Mouse (Mus musculus) heart, adult 9 months (tissue): ENCODE measurements around the gene Gm20662.
A peak's percentile ranks its signal among the peaks of the same experiment; 100 is the strongest.

Experiments used
- DNase-seq, 2 experiments: peaks; one replicate each; pipeline ENCODE4 v3.0.0; 2022; ENCODE audit warnings: low spot score in 2 of 2

Gm20662 gene

DNA sequence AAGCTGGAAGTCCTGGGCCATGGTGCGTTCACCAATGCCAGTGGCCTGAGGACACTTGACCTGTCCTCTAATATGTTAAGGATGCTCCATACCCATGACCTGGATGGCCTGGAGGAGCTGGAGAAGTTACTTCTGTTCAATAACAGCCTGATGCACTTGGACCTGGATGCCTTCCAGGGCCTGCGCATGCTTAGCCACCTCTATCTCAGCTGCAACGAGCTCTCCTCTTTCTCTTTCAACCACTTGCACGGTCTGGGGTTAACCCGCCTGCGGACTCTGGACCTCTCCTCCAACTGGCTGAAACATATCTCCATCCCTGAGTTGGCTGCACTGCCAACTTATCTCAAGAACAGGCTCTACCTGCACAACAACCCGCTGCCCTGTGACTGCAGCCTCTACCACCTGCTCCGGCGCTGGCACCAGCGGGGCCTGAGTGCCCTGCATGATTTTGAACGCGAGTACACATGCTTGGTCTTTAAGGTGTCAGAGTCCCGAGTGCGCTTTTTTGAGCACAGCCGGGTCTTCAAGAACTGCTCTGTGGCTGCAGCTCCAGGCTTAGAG lies 57.6 kb downstream of the Gm20662 start:
- no peak for DNase-seq

DNA sequence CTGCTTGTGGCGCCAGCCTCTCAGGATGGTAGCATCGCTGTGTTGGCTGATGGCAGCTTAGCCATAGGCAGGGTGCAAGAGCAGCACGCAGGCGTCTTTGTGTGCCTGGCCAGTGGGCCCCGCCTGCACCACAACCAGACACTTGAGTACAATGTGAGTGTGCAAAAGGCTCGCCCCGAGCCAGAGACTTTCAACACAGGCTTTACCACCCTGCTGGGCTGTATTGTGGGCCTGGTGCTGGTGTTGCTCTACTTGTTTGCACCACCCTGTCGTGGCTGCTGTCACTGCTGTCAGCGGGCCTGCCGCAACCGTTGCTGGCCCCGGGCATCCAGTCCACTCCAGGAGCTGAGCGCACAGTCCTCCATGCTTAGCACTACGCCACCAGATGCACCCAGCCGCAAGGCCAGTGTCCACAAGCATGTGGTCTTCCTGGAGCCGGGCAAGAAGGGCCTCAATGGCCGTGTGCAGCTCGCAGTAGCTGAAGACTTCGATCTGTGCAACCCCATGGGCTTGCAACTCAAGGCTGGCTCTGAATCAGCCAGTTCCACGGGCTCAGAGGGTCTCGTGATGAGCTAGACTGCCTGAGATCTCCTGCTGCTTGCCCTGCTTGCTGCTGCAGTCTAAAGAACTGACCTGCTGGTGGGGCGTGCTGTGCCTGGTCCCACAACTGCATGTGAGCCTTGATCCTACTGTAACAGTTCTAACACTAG lies 58.3 kb downstream of the Gm20662 start:
- DNase-seq, result no peak

DNA sequence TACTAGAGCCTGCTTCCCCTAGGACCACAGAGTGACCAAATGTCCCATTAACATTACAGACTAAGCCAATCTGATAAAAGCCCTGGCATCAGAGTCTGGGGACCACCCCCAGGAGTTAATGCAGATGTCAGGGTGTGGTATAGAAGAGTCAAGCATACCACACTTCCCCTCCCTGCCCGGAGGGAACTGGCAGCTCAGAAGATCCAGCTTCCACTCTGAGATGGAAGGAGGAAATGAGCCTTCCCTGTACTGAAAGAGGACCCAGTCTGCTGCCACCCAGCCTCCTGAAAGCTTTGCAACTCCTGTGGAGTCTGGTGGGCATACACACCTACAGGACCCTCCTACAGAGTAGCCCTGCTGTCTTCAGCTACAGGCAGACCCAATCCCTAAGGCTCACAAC lies 58.9 kb downstream of the Gm20662 start:
- DNase-seq, result no peak

DNA sequence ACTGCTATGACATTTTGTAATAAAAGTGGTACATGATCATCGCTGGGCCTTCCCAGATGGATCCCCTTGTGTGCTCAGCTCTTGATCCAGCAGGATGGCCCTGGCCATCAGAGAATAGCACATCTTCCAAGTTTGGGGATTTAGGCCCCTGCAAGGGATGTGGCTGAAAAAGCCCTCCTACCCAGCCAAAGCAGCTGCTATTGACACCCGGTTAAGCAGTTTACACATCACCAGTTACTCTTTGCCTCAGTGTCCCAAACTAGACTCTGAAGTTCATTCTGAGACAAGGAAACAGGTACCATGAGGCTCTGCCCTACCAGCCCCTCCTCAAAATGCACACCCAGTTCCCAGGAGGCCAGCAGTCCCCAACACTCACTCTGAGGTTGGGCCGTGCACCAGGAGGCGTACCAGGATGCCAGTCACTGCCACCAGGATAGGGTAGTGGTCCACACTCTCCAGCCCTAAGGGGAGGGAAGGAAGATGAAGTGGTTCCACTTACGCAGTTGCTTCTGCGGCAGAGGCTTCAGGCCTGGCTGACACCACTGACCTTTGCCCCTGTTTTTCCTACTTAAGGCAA lies 59.6 kb downstream of the Gm20662 start:
- DNase-seq, result no peak

DNA sequence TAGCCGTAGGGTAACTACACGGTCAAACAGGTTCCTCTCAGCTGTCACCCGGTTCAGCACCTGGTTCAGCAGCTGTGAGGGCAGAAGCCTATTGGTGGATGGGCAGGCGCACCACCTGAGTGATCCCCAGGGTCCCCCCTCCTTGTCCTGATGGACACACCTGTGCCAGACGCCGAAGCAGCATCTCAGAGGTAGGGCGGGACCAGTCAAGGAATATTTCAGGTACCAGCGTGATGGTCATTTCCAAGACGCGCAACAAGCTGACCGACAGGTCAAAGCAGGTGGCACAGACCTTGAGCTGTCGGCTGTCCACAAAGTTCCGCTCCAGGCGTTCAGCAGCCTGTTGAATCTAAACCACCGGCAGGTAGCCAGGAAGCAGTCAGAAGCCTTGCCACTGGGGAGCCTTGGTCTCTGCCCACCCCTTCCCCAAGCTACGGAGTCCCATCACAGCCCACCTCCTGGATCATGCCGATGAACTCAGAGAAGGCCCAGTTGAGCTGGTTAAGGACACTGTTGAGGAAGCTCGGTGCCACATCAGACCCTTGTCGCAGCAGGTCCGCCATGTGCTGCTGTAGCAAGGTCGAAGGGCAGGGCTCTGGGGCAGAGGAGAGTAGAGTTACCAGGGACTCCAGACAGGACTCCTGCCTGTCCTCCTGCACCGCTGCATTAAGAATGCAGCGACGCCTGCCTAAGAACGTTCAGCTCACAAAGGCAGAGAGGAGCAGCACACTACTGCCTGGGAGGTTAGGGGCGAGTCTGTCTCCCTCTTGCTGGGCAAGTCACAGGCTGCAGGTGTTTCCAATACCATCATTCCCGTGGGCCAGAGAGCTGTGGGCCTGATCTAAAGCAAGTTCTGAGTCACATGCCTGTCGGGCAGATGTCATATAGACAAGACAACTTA lies 60.5 kb downstream of the Gm20662 start:
- no peak for DNase-seq

DNA sequence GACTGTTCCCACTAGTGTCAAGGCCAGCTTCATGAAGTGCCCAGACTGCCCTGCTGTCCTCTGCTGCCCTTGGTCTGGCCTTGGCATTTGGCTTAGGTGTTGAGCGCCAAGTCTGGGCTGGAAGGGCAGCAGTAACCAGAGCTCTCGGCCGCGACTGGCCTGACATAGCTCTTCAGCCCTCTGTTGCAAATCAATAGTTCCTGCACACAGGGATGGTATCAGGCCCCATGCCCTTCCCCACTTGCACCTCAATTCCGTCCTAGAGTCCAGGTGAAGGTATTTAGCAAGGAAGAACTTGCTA lies 61.1 kb downstream of the Gm20662 start:
- peak in 1 of 2 experiments; percentile 51 for DNase-seq

DNA sequence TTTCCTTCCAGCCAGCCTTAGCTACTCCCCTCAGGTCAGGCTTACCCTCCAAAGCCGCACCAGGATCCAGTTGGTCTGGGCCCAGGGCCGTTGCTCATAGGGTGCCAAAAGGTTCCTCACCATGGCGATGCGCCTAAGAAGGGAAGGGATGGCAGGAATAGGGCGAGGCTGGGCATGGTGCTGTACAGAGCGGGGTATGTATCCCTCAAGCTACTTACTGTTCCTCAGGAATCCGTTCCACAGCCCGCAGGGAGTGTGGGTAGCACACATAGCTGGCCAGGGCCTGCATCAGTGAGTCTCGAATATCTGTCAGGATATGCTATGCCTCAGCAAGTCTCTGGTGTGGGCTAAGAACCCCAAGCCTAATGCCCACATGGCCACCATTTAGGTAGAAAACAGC lies 62.1 kb downstream of the Gm20662 start:
- DNase-seq, result no peak

DNA sequence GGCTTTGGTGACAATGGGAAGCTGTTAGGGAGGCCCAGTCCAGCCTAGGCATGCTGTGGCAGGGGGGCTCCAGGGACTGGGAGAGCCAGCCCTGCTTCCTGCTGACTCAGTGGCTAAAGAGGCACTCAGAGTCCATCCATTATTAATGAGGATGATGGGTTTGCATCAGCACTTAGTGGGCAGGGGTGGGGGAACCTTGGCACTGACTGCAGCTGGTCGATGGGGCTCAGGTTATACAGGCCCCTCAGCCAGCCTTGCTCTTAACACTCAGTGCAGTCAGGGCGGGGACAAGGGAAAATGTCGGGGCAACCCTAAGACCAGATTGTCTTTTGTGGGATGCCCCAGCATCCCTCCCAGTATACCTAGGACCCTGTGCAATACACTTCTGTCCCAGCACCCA lies 66.0 kb downstream of the Gm20662 start:
- DNase-seq, result no peak

DNA sequence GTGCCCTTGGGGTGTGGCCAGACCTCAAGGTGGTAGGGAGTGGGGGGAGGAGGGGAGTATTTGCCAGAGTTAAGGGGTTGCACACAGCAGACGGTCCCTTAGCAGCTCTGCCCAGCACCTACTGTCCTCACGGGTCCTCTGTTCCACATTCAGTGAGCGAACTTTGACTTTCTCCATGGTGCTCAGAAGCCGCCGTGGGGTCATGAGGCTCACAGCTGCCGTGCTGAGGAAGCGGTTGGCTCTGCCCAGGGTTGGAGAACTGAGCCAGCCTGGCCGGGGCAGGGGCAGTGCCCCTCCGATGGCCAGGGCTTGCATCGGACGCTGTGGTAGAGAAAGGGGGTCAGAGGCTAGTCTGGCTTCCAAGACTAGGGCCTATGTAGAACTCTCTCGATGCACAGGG lies 67.2 kb downstream of the Gm20662 start:
- no peak for DNase-seq

DNA sequence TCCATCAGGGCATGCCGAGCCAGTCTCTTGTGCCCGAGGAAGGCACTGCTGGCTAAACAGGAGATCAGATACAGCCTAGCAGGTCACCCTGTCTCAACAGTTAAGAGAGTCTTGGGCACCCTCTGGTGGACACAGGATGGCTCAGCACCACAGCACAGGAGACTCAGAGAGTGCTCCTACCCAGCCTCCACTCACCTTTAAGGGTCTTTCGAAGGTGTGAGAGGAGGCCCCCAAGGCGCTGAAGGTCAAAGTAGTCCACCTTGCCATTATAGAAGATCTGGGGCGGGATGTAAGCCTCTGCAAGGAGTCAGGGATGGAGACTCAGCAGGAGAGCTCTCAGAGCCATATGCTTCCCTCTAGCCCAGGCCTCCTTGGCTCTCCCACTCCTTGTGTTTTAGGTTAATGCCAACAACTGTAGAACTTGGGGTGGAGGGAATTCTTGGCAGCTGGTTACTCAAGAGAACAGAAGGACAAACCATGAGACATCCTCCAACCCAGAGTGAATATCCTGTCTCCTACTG lies 69.4 kb downstream of the Gm20662 start:
- peak in 1 of 2 experiments; percentile 53 for DNase-seq

DNA sequence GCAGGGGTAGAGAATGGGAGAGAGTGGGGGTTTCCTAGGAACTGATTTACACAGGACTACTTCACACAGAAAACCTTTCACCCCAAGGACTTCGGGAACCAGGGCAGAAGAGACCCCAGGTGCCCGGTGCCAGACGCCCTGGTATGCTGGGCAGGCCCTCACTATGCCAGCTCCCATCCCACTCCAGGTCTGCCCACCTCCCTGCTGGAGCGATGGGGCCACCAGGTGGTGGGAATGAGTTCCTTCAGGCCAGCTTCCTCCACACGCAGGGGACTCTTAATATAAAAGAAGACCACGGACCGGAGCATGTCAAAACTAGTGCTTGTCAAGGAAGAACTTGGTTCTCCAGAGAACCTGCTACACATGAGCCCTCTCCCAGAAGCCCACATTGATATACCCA lies 71.0 kb downstream of the Gm20662 start:
- no peak for DNase-seq

DNA sequence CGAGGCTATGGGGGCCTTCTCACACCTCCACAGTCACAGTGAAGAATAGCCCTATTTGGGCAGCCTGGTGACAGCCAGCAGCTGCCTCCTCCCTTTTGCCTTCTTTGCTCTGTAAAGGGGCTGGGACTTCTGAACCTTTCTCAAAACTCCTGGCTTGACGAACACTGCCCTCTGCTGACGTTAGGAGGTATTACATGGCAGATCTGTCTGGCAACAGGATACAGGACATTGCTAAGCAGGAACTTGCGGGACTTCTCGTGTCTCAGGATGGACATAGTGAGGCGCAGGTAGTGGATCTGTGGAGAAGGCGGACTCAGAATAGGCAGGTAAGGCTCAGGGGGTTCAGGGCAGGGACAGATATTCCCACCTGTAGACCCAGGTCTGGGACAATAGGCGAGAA lies 71.8 kb downstream of the Gm20662 start:
- DNase-seq, result peak; percentile 59 to 87

DNA sequence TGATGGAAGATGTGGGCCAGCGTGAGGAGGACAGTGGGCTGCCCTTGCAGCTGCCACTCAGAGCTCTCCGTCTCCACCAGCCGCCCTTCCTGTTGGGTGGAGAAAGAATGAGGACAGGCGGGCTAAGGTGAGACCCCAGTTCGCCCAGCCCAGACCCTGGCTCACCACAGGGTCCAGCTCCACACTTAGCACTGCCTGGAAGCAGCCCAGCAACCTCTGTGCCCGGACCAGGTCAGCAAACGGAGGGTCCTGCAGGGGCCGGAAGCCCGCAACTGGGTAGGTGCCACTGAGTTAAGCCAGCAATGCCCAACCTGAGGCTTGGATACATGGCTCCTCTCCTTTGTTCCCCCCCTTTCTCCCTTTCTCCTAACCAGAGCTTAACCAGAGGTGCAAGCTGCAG lies 72.9 kb downstream of the Gm20662 start:
- DNase-seq, result no peak

DNA sequence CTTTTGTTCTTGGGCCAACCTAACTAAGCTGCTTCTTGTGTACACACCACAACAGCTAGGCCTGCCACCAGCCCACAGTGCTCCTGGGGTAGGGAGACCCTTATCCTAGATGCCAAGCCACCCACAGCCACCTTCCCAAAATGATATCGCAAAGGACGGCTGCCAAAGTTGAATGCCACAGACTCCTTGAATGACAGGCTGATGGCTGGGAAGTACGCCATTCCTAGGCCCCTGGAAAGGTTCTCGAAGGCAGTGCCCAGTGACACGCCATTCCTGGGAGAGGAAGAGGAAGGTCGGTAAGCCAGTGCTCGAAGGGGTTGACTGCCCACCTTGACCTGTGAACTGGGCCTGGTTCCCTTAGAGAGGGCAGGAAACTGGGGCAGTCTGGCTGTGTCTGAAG lies 73.4 kb downstream of the Gm20662 start:
- no peak for DNase-seq

DNA sequence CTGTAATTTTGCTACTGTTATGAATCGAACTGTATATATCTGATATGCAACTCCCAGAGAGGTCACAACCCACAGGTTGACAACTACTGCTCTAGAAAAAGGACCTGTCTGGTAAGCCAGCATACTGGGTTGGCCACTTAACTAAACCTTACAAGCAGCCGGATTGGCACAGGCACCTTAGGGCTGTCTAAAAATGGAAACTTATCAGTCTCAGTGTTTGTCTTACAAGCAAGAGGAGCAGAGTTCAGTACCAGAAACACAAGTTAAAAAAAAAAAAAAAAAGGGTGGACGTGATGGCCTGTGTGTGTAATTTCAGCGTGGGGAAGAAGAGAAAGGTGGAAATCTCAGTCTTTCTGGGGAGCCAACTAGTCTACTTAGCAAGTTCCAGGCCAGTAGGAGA lies 75.7 kb downstream of the Gm20662 start:
- no peak for DNase-seq

DNA sequence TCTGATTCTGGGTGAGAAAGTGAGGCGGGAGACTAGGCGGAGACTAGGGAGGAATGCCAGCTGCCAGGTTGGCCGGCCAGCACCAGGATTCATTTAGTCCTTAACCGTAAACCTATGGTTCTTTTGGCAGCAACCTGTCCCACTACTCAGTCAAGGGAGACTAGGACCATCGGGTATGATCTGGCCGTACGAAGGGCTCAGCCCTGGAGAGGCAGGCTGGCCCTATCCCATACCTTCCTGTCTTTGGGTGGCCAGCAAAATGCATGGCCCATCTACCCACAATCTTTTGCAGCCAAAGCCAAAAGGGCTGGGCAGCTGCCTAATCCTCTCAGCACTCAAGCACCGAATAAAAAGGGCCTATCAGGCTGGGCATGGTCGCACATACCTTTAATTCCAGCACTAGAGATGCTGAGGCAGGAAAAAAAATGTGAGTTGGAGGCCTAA lies 76.4 kb downstream of the Gm20662 start:
- DNase-seq, result no peak

DNA sequence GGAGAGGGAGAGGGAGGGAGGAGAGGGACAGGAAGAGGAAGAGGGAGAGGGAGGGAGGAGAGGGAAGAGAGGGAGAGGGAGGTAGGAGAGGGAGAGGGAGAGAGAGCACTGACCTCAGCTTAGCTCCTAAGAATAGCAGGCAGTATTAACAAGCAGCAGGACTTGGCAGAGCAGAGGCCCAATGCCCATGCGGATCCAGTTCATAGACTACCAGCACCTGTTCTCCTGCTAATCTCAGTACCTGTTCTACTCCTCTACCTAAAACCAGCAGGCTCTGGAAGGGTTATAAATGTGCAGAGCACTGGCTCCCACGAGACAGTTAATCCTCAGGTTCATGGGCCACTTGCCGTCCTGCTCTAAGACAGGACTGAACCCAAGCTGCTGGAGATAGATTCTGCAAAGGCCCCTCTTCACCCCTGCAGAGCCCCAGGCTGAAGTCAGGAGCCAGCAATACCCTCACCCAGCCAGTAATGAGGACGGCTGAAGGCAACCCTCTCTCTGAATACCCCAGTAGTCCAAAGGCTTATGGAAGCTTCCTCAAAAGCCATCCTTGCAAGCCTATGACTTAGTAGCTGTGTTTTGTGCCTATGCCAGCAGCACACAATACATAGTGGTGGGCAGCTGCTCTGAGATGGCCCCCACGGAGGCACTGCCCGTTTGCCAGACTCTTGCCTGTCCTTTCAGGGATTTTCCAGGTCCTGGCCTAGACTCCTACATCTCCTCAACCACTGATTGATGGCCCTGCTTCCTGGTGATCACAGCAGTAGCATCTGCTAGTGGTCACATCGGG lies 77.2 kb downstream of the Gm20662 start:
- DNase-seq, result peak in 1 of 2 experiments; percentile 44

DNA sequence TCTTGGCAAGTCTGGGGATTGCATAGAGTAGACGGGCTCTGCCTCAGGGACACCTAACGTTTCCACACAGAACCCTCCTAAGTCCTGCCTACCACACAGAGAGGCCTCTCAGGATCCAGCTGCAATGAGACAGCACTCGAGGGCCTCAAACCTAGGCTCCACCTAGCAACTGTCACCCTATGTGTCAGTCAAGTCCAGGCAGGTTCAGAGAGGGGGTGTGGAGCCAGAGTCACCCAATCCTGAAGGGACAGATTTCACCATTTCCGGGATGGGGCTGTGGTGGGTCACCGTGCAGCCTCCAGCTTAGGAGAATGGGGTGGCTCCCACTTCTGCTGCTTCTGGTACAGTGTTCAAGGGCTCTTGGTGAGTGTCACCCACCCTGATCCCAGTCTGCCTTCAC lies 84.0 kb downstream of the Gm20662 start, which contains the start of gene Mst1:
Gene Mst1, plus strand, starts transcription at position 269 of the 400 bp plus-strand sequence.
- no peak for DNase-seq

DNA sequence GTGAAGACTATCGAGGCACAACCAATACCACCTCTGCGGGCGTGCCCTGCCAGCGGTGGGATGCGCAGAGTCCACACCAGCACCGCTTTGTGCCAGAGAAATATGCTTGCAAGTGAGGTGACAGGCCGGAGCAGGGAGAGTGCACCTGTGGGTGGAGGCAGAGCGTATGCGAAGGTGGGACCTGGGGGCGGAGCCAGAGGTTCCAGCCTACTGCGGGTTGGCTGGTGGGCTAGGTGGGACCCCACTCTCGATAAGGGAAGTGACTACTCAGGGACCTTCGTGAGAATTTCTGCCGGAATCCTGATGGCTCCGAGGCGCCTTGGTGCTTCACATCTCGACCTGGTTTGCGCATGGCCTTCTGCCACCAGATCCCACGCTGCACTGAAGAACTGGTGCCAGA lies 86.4 kb downstream of the Gm20662 start:
- DNase-seq, result no peak

DNA sequence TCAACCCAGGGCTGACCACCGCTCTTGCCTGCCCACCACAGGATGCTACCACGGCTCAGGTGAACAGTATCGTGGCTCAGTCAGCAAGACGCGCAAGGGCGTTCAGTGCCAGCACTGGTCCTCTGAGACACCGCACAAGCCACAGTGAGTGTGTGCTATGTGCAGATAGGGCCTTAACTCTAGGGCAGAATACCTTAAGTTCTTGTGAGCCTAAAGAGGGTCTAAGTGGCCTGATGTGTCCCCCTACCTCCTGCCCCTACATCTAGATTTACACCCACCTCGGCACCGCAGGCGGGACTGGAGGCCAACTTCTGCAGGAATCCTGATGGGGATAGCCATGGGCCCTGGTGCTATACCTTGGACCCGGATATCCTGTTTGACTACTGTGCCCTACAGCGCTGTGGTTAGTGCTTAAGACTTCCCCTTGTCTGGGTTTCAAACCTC lies 86.9 kb downstream of the Gm20662 start, which contains the start of gene Rnf123:
Gene Rnf123, minus strand, starts transcription at position 359 of the 444 bp plus-strand sequence.
- DNase-seq, result no peak

DNA sequence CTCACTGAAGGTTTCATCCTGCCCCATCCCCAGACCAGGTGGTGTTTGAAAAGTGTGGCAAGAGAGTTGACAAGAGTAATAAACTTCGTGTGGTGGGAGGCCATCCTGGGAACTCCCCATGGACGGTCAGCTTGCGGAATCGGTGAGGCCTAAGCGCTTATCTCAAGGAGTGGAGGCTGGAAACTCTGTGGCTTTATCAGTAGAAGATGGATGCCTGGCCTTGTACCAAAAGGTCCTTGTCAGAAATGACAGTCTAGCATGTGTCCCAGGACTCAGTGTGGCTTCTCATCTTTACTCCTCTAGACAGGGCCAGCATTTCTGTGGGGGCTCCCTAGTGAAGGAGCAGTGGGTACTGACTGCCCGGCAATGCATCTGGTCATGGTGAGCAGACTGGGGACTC lies 87.4 kb downstream of the Gm20662 start:
- DNase-seq, result no peak
